Mouse (Mus musculus) cerebellum, adult 8-10 months (tissue): ENCODE results near the gene Sla2.
"Not testable (repeated sequence)": the region's sequence is repeated elsewhere in the genome, so short reads cannot be mapped to it uniquely, and the experiment has no call there.

Experiments used
- DNase-seq: peaks from one replicate; pipeline ENCODE4 v3.0.0; 2022

Sla2 gene

DNA sequence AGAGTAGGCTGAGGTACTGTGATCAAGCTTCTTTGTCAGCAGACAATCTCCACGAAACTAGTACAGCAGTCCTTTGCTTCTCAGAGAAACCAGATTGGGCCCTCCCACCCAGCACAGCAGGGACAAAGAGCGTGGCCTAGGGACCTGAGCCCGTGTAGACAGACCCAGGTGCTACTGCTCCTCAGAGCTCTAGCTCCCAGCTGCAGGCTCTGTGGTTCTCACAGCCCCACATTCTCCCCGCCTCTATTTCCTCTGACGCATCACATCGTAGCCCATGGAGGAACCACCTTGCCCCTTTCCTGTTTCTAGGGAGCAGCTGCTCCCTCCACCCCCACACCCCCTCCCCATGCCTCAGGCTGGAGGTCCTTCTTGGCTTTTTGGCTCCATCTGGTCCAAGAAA is at the start of gene Sla2:
TSS of gene Sla2 (minus strand) at position 176 of the 400 bp plus-strand sequence.
- no peak for DNase-seq

DNA sequence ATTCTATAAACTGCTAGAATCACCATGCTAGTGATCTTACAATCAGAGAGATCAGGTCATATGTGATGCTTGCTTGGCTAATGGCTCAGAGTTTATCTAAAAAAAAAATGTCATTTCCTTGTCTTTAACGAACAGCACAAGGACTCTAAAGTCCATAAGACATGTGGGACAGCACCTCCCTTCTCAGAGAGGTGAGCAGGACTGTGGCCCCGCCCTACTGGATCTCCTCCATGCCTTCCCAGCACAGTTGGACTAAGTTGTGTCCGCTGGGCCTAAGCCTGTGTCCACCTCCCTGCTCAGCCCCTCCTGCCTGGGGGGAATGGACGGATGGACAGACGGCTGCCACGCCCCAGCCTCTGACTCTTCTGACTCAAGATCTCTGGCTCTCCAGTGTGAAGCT is 48.0 kb upstream of the Sla2 start:
- DNase-seq, result no peak

DNA sequence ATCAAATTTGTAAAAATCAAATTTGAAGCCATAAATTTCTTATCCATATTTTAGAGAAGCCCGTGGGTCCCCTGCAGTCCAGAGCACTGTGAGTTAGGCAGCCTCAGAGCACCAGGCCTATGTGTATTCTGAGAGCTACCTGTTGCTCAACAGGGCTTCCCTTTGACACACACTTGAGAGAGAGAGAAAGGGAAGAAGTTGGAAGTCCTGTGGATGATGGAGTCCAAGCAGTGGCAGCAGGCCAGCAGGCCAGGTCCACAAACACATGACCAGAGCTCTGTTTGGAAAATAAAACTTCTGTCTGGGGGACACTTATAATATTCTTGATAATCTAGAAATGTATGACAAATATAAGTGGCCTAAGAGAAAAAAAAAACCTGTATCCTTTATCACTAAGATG is 46.4 kb upstream of the Sla2 start:
- DNase-seq, result no peak

DNA sequence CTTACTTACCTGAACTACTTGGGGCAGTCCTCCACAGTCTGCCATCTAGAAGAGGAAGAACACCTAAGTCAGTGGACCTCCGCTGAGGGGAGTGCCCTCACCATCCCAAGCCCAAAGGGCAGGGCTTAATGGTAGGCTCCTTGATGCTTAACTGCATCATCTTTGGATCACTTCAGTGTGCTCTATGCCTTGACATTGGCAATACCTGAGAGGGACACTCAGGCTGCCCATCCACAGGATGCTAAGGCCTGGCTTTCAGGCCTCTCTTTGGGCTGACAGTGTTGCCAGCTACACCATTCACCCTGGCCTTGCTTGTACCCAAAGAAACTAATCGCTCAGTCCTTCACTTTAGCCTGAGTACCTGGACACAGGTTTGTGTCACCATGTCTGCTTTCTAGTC is 44.4 kb upstream of the Sla2 start:
- DNase-seq, result no peak

DNA sequence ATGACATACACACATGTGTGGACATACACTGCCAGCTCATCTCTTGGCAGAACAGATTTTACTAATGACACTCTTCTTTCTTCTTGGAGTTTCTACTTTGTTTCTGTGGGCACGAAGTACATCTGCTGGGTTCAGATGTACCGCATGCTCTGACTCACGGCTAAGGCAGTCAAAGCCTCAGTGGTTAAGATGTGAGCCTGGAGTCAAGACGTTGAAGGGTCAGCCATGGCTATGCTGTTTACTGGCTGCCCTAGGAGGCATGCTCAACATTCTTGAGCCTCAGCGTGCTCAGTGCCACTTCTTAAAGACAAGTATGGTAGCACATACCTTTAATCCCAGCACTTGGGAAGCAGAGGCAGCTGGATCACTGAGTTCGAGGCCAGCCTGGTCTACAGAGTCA is 43.6 kb upstream of the Sla2 start:
- no peak for DNase-seq

DNA sequence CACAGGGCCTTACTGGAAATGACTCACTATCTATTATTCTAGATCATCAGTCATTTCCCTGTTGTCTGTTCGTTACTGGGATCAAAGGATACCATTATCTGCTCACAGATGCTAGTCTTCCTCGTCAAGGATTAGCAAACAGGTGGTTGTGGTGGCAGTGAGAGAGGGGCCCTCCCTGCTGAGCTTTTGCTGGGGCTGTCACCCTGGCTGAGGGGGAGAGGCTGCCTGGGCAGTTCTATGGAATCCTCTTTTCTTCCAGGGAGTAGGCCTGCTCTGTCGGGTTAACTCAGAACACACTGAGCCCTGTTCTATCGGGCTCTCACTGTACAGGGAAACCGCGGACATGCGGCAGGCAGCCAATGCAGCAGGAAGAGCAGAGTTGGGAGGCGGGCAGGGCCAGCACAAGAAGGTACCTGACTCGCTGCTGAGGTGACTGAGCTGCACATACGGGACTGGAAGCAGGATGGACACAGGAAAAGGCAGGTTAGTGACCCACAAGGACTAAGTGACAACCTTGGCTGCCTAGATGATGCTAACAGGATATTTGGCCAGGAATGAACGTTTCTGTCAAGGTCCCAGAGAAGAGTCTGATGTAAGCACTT is 42.6 kb upstream of the Sla2 start:
- no peak for DNase-seq

DNA sequence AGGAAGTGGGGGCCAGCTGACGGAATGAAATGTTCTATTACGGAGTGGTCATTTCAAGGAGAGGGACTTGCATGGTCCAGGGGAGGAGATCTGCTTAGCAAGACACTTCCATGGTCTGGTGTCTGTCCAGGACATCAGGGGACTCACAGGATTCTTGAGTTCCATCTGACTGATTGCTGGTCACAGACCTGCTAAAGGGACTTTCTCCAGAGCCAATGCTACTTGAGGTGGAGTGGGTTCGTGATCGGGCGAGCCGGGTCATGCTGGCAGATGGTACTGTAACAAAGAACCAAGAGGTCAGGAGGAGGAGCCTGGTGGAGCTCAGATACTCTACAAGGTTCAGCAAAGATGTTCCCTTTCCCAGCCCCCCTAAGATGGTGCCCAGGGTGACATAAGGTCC is 41.6 kb upstream of the Sla2 start:
- no peak for DNase-seq

DNA sequence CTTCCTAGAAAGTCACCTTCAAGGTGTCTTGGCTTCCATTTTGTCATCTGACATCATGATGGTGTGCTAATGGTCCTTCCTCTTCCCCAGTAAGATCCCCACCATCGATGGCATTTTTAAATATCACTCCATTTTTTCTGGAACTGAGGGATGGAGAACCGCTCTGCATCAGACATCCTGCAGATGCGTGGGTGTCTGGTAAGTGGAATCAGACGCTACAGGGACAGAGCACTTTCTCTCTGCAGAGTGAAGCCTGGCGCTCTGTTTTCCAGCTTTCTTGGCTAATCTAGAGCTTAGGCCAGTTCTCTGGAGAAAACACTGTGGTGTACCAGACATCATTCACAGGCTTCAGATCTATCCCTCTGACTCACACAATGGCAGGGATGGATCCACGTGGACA is 40.7 kb upstream of the Sla2 start:
- DNase-seq, result no peak

DNA sequence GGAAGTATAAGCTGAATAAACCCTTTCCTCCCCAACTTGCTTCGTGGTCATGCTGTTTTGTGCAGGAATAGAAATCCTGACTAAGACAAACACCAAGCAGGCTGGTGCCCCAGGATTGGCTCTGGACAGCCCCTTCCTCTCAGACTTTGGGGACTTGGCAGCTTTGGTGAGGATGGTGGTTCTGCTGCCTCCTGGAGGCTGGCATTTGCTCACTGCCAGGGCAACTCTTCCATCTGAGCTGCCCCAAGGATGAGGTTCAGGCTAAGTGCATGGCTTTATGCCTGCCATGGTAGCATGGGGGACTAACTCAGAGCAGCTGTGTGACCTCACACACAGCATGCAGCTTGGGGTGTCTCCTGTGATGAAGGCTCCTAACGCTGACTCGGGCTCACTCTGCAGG is 38.6 kb upstream of the Sla2 start:
- DNase-seq, result not testable (repeated sequence)

DNA sequence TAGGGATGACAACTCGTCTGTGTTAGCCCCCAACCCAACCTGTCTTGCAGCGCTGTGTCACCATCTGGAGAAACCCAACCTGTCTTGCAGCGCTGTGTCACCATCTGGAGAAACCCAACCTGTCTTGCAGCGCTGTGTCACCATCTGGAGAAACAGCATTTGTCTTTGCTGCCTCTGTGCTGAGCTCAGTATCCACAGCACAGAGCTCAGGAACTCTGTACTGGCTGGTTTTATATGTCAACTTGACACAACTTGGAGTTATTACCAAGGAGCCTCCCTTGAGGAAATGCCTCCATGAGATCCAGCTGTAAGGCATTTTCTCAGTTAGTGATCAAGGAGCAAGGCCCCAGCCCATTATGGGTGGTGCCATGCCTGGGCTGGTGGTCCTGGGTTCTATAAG is 38.1 kb upstream of the Sla2 start:
- DNase-seq, result not testable (repeated sequence)

DNA sequence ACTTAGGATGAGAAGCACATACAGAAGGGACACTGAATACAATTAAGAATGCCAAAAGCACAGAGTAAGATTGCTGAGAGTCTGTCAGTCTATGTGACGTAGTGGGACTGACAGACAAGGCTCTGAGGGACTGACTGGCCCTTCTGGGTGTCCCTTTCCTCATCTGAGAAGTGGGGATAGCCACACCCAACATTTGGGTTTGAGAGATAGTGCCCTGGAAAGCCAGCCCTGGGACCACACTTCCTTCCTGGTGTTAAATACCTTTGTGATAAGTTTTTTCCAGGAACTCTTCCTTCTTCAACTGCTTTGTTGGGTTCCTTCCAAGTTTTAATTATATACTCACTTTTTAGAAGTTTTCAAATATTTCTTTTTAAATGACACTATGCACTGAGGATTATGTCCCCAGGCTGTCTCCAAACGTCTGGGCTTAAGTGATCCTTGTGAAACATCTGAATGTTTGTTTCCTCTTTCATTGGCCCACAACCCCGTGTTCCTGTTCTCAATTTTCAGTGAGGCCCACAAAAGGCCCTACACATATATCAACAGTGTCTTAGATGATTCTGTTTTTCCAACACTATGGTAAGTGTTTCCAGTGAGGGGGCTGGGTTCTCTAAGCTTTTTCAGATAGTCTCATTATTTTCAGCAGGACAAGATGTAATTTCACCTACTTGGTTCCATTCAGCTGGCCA is 37.4 kb upstream of the Sla2 start:
- DNase-seq, result no peak

DNA sequence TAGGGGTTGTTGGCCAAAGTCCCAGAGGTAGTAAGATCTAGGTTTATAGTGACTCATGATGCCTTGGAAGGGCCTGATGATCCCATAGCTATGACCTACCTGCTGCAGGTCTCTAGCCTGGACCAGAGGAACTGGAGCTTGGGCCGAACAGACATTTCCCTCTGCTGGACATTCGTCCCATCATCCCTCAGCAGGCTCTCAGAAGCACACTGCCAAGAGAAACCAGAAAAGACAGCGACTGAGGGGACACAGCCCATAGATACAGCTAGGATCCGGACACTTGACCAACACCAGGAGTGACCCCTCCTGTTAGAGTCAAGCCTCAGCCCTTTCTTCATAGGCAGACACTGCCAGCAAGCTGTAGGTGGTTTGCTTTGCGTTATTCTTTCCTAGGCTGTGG is 36.1 kb upstream of the Sla2 start:
- no peak for DNase-seq

DNA sequence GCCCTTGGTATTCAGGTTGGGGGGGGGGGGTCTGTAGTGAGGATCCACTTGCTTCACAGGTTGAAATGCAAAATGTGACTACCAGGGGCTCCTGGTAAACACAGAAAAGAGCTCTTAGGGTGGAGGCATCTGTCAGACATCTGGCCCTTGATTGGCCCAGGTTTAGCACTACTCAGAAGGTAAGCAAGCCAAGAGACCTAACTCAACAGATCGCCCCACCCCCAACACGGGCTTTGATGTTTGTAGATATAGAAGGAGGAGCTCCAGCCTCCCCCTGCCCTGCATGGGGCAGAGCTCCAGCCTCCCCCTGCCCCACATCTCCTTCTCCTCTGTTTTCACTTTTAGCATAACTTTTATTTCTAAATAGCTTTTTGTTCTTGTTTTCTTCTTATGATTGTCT is 32.8 kb upstream of the Sla2 start:
- no peak for DNase-seq

DNA sequence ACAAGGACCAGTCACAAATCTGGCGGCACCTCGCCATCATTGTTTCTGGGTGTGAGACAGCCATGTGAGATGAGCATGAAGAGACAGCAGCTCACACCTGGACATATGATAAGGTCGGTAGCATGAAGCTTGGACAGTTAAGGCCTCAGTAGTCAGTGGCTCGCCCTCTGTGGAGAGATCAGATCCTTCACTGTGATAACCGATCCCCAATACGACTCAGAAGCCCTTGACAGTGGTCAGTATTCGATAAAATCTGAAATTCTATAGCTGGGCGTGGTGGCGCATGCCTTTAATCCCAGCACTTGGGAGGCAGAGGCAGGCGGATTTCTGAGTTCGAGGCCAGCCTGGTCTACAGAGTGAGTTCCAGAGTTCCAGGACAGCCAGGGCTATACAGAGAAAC is 32.2 kb upstream of the Sla2 start:
- not testable (repeated sequence) for DNase-seq

DNA sequence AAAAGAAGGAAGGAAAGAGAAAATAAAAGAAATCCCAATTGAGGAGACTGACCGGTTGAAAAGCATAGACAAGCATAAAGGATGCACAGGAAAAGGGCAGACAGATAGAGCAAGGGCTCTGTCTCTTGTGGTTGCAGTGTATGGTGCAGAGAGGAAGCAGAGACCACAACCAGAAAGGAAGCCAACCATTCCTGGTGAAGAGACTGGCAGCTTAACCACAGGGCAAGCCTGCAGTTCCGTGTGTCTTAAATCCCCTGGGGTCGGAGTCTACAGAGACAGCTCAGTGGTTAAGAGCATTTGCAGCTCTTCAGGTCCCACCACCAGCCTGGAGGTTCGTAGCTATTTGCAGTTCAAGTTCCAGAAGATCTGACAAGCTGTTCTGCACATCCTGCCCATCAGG is 31.6 kb upstream of the Sla2 start:
- no peak for DNase-seq

DNA sequence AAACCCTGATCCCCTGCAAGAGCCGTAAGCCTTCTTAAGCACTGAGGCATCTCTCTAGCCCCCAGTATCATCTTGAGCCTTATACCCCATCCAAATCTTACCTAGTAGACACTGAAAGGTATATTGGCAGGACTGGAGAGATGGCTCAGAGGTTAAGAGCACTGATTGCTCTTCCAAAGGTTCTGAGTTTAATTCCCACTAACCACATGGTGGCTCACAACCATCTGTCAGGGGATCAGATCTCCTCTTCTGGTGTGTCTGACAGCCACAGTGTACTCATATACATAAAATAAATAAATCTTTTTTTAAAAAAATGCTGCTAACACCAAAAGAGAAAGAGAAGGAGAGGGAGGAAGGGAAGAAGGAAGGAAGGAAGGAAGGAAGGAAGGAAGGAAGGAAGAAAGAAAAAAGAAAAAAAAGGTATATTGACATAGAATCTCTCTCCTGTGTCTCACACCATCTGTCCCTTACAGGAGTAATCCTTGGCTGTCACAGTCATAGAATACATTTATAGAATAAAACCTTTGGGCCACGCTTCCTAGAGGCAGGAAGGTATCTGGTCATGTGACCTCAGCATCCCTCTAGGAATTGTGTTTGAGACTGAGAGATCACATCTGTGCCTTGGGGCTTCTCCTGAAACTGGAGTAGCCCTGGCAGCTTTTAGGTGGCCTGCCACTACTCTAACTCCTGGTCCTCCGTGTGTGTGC is 29.6 kb upstream of the Sla2 start:
- no peak for DNase-seq

DNA sequence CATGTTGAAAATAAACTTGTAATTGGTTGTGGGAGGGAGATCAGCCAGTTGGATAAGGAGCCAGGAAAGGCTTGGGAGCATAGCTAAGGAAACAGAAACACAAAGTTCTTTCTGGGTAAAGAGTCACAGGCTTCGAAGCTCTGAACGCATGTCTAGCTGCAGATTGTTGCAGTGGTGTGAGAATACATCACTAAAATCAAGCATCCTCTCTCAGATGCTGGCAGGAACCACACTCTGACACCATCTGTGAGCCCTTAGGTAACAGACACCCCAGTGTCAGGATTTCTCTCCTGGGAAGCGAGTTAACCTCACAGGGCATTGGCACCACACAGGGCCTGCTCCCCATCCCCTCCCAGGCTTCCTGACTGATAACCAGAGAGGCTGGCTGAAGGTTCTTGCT is 28.6 kb upstream of the Sla2 start:
- no peak for DNase-seq

DNA sequence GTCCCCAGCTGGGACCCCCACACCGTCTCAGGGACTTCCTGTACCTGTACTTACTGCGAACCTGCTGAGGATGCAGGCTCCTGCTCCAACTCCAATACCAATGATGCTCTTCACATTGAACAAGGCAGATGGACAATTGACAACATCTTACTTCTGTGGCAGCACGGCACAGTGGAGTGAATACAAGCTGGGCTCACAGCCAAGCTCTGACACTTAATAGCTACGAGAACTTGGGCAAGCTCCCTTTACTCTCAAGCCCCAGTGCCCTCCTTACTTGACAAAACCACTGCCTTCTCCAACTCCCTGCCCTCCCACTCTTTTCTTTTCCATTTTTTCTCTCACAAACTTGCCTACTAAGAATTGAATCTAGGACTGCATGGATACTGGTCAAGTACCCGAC is 26.2 kb upstream of the Sla2 start:
- no peak for DNase-seq

DNA sequence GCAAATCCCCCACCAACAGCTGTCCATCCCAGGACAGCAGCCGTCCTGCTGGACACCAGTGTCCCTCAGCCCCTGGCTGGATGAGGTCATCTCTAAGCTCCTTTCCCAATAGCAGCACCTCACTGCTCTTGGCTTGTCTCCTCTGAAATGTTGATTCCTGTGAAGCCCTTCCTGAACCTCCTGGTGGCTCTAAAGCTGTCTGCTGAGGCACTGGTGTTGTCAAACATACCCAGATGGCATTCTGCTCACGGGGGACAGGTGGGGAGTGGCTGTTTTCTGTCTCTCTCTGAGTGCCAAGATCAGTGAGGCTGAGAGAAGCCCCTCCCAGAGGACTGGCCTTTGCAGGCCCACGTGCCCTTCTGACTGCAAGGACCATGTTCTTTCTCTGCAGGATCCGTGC is 18.9 kb upstream of the Sla2 start:
- peak; percentile 71 for DNase-seq

DNA sequence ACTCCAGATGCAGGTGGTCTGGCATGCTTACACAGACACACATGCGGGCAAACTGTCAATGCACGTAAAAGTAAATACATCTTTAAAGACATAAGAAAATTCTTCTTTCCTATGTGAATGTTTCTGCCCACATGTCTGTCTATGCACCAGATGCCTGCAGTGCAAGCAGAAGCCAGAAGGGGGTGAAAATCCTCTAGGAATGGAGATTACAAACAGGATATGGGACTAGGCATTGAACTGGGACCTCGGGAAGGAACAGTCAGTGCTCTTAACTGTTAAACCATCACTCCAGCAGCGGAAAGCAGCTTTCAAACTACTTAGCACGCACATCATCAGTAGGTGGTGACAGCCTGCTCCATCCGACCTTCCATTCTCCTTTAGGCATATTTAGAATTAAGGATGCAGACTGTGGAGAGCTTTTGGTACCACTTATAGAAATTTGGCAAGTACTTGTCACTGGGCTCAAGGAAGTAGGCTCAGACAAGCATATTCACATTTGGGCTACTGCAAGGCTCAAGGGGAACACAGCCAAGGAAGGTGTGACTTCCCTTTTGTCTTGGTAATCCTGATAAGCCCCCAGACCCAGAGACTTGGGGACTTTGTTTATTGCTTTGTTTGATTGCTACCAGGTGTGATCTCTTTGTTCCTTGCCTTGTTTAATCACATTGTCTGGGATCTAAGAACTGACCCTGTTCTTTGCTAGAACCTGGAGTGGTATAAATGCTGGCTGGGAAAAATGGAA is 18.2 kb upstream of the Sla2 start:
- DNase-seq, result peak; percentile 76

DNA sequence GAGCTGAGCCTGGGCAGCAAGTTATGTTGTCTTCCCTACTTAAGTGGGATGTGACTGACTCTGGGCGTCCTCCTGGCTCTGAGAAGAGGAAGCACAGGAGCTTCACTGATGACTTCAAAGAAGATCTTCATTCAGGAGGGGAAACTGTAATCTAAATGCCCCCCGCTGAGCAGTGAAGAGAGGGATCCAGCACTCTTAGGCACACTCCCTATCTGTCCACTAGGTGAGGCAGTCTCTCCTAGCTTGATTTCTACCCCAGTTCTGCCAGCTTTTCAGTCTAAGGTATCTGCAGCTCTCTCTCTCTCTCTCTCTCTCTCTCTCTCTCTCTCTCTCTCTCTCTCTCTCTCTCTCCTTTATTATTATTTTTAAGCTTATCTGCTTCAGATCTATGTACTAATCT is 16.4 kb upstream of the Sla2 start:
- DNase-seq, result no peak

DNA sequence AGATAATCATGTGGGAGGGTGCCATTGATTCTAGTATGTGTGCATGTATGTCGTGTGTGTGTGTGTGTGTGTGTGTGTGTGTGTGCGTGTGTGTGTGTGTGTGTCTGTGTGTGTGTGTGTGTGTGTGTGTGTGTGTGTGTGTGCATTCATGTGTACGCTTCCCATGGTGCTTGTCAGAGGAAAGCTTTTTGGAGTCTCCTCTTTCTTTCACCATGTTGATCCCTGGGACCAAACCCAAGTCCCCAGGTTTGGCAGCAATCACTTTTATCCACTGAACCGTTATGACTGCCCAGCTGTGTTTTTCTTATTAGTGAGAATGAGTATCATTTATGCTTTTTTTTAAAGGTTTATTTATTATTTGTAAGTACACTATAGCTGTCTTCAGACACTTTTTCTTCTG is 15.4 kb upstream of the Sla2 start:
- DNase-seq, result not testable (repeated sequence)

DNA sequence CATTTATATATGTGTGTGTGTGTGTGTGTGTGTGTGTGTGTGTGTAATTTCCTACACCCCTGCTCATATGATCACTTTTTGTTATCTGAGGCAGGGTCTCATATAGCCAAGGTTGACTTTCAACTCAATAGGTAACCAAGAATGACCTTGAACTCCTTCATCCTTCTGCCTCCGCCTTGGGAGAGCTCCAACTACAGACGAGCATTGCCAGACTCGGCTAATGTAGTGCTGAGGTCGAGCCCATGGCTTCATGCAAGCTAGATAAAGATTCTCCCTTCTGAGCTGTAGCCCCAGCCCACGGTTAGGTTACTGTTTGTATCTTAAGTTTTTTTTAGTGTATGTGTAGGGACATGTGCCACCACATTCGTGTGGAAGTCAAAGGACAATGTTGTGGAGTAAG is 14.9 kb upstream of the Sla2 start:
- DNase-seq, result no peak

DNA sequence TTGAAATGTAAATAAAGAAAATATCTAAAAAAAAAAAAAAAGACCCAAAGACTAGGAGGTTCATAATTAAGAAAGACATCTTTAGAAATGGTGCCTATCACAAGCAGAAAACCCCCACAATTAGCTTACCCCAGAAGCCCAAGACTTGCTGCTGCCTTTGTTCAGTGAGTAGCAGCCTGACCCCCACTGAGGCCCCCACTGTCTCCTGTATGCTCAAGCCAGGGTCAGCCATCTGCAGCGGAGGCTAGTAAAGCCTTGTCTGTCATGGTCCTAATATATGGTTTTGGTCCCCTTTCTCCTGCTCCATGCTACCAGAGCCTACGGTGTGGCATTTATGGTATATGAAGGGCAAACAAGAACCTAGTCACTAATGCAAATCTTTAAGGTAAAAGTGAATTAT is 14.4 kb upstream of the Sla2 start:
- DNase-seq, result no peak
